Mouse (Mus musculus) hindbrain, embryonic 16.5 days (tissue): ENCODE measurements around the gene Prrc2a. TPM values are rescaled to one million over a fixed set of nuclear protein-coding genes. Genes with fewer than 3 reads are reported as not detected.

Source experiments
- ATAC-seq: fragments of 200-750 bp; cut with Nextera tagmentation; 2 replicates; pipeline ENCODE4 v1.8.0; 2017; ENCODE audit warnings: moderate TSS enrichment, moderate library complexity
- H3K27ac ChIP-seq: fragments of 300-500 bp; sonication (generic); 2 replicates; pipeline ENCODE4 v1.5.1; 2014; ENCODE audit warnings: low read depth, mild to moderate bottlenecking, control low read depth, low read length, moderate library complexity
- H3K27me3 ChIP-seq: fragments of 300-500 bp; sonication (generic); replicated peaks from 2 replicates; pipeline ENCODE4 v1.6.1; 2014; ENCODE audit warnings: low read length; ENCODE audit not compliant: control insufficient read depth, insufficient read depth
- H3K36me3 ChIP-seq: fragments of 300-500 bp; sonication (generic); 2 replicates; pipeline ENCODE4 v1.6.1; 2014; ENCODE audit warnings: mild to moderate bottlenecking, low read length, moderate library complexity, mixed read lengths; ENCODE audit not compliant: control insufficient read depth, insufficient read depth
- H3K4me1 ChIP-seq: fragments of 300-500 bp; sonication (generic); 2 replicates; pipeline ENCODE4 v1.6.1; 2014; ENCODE audit warnings: low read depth, low read length; ENCODE audit not compliant: control insufficient read depth, insufficient read depth
- H3K4me2 ChIP-seq: fragments of 300-500 bp; sonication (generic); 2 replicates; pipeline ENCODE4 v1.6.1; 2014; ENCODE audit warnings: mild to moderate bottlenecking, low read length, control low read depth, moderate library complexity
- H3K4me3 ChIP-seq: fragments of 300-500 bp; sonication (generic); 2 replicates; pipeline ENCODE4 v1.5.1; 2014; ENCODE audit warnings: mild to moderate bottlenecking, low read length, control low read depth, moderate library complexity
- H3K9ac ChIP-seq: fragments of 300-500 bp; sonication (generic); 2 replicates; pipeline ENCODE4 v1.6.1; 2014; ENCODE audit warnings: low read depth, mild to moderate bottlenecking, control low read depth, low read length, moderate library complexity
- H3K9me3 ChIP-seq: fragments of 300-500 bp; sonication (generic); 2 replicates; pipeline ENCODE4 v1.6.1; 2014; ENCODE audit warnings: mild to moderate bottlenecking, low read length, moderate library complexity; ENCODE audit not compliant: control insufficient read depth
- WGBS: fragments of 180-500 bp; shearing (Covaris S2); extraction: QIAGEN DNeasy Blood & Tissue Kit; methylation state at CpG from one replicate; pipeline ENCODE4 v1.1.7; 2014; 5-methylcytosine and 5-hydroxymethylcytosine counted together
- polyA plus RNA-seq: library from polyadenylated mRNA; unstranded; fragments of >200 nt; fragmentation: Nextera tagmentation; extraction: Ambion mirVana; gene quantifications from 2 replicates; pipeline ENCODE4 v1.2.1, GENCODE M21; 2015

Prrc2a gene
- polyA plus RNA-seq, 1 experiment from 2014 or later = 138 TPM

DNA sequence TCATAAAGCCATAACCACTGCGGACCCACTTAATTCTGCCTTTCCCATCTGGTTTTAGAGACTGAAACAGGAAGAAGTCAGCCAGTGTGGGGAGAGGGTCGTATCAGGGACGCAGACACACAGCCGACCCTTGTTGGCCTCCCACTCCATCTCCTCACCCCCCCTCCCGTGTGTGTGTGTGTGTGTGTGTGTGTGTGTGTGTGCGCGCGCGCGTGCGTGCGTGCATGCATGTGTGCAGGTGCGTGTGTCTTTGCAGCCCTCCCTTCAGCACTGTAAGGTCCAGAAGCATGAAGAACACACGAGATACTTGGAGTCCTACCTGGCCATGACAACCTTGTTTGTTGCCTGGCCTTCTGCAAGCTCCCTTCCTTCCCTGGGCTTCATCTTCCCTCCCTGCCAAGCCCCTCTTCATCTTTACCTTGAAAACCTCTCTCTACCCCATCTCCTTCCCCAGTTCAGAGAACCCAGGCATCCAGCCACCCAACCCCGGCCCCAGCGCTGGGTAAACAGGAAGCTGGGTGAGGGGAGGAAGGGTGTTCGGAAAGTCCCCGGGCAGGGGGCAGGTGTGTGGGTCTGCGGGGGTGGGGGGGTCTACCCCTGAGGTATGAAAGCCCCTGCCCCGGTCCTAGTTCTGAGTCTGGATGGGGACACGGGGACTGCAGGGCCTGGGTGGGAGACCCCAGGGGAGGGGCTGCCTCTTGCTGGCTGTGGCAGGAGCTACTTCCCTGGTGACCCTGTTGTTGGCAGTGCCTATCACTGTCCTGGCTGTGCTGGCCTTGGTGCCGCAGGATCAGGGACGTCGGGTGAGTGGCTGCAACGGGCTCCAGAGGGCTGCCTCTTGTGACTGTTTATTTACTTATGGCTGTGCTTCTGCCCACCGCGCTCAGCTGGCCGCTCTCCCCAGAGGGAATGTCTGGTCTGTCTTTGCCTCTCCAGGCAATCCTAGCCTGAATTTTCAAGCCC lies 29.5 kb upstream of the Prrc2a start, which contains the start of gene Ltb:
Ltb (plus strand) TSS at position 559 of the 963 bp plus-strand sequence.
- H3K4me2 ChIP-seq = peak within 1 kb of the TSS; percentile 80; the same call in 1 of the 2 replicates
- H3K9me3 ChIP-seq = no peaks in the 10 kb centered on the region
- no peak within 1 kb of the TSS for H3K27ac ChIP-seq
- no peak for ATAC-seq
- H3K36me3 ChIP-seq = no peaks in the 10 kb centered on the region
- peak within 1 kb of the TSS; percentile 47 for H3K4me3 ChIP-seq
- H3K27me3 ChIP-seq = peaks cover 25% of the 10 kb centered on the region
- WGBS = 69% methylated on average over 25 of the region's 28 CpGs
- no peak within 1 kb of the TSS for H3K9ac ChIP-seq
- H3K4me1 ChIP-seq = peaks cover 8% of the 10 kb centered on the region; the same call in 1 of the 2 replicates

DNA sequence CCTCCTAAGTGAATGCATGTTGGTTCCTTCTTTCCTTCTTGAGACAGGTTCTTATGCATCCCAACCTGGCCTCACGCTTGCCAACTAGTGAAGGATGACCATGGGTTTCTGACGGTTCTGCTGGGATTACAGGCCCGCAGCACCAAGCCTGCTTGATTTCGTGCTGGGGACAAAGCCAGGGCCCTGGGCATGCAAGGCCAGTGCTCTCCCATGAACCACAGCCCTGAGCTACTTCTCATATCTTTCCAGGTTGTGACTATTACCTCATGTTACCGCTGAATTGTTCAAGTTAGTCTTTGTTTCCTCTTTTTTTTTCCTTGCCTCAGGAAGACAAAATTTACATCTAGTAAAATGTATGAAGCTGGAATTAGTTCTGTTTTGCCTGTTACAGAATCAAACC lies 28.2 kb upstream of the Prrc2a start:
- Histone ChIP-seq H3K9me3 (no peaks in the 10 kb centered on the region), H3K4me3 (no peak overlapping the region), H3K27me3 (peaks cover 25% of the 10 kb centered on the region), H3K9ac (no peak overlapping the region), H3K27ac (no peak overlapping the region), H3K4me2 (no peak overlapping the region), H3K4me1 (peaks cover 8% of the 10 kb centered on the region; the same call in 1 of the 2 replicates), H3K36me3 (no peaks in the 10 kb centered on the region)
- 88% methylated on average over 5 of the region's 5 CpGs for WGBS
- ATAC-seq = no peak

DNA sequence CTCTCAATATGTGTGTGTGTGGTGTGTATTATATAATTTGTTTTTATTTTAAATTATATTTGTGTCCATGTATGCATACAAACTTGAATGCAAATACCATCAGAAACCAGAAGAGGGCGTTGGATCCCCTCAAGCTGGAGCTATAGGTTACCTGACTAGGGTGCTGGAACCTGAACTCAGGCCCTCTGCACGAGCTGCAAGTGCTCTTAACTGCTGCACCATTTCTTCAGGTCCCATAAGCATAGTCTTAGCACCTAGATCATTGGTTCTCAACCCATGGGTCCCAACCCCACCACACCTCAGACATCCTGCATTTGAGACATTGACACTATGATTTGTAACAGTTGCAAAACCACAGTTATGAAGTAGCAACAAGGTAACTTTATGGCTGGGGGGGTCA lies 27.0 kb upstream of the Prrc2a start:
- 62% methylated on average over 2 of the region's 2 CpGs for WGBS

DNA sequence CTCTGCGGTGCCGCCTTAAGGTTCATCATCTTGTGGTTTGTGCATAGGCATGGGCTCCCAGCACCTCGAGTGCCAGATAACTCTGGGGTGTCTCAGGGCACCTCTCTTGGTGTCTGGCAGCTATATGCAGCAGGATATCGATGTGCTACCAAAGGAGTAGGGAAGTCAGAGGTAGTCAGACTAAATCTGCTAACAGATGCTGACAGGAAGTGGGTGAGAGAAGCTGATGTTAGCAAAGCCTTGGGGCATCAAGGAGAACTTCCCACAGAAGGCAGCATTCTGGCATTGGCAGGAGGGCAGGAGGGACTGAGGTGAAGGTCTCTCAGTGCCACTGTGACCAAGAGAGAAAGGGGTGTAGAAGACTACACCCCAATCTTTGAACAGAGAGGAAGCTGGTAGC lies 25.4 kb upstream of the Prrc2a start:
- peaks cover 2% of the 10 kb centered on the region; the same call in 1 of the 2 replicates for H3K4me1 ChIP-seq
- no peak for ATAC-seq

More for the DNA sequence above, 27.0 kb upstream of the Prrc2a start:
- no peak overlapping the region for H3K4me3 ChIP-seq
- no peaks in the 10 kb centered on the region for H3K9me3 ChIP-seq
- no peak overlapping the region for H3K4me2 ChIP-seq
- no peak overlapping the region for H3K9ac ChIP-seq
- peaks cover 8% of the 10 kb centered on the region; the same call in 1 of the 2 replicates for H3K4me1 ChIP-seq
- no peak overlapping the region for H3K27ac ChIP-seq
- H3K36me3 ChIP-seq = no peaks in the 10 kb centered on the region
- H3K27me3 ChIP-seq = peaks cover 22% of the 10 kb centered on the region
- no peak for ATAC-seq

DNA sequence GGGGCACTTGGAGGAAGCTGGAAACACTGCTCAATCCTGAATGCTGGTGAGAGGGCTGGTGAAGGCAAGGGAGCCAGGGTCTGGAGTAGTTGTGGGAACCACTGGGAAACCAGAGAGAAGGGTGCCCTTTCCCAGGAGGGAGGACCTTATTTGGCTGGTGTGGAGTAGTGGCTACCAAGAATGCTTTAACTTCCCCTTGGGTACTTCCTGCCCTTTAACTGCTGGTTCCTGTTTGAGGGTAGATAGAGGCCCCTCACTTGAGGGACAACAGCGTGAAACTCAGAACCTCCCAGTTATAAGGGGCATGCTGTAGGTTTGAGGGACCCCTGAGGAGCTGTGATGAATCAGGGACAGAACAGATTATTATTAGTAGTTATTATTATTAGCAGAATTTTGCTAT lies 24.5 kb upstream of the Prrc2a start:
- Histone ChIP-seq H3K9ac (no peak overlapping the region), H3K4me3 (no peak overlapping the region), H3K4me2 (no peak overlapping the region), H3K36me3 (no peaks in the 10 kb centered on the region), H3K27ac (no peak overlapping the region), H3K4me1 (peaks cover 2% of the 10 kb centered on the region; the same call in 1 of the 2 replicates), H3K27me3 (peaks cover 2% of the 10 kb centered on the region; the same call in 1 of the 2 replicates), H3K9me3 (no peaks in the 10 kb centered on the region)
- ATAC-seq = no peak
- 59% methylated on average over 1 of the region's 1 CpGs for WGBS

More for the DNA sequence above, 25.4 kb upstream of the Prrc2a start:
- Histone ChIP-seq H3K27ac (no peak overlapping the region), H3K4me2 (no peak overlapping the region), H3K27me3 (peaks cover 8% of the 10 kb centered on the region), H3K9ac (no peak overlapping the region), H3K4me3 (no peak overlapping the region), H3K9me3 (no peaks in the 10 kb centered on the region), H3K36me3 (no peaks in the 10 kb centered on the region)
- 79% methylated on average over 4 of the region's 4 CpGs for WGBS

DNA sequence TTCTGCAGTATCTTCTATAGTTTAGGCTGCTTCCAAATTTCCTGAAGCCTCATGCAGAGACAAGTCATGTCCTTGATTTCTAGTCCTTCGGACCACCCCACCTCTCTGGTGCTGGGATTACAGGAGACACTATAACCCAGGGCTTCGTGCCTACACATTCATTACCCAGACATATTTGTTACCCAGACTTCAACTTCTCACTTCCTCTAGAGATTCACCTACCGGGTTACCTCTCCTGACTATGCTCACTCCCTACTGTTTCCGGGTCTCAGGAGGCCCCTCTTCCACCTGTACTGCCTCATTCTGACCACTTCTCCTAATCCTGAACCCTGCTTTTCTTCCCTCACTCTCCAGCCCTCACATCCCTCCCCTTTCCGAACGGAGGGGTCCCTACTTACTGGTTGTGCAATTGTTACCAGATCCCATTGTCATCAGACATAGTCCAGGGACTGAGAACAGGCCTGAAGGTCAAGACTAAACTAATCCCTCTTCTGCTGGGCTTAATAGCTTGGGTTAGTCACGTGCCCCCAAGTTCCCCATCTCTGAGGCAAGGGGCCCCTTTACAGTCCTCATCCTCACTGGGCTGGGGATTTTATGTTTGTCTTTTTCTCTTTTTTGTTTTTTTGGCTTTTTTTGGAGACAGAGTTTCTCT lies 23.4 kb upstream of the Prrc2a start, which contains the start of gene Lst1:
Lst1 (minus strand) TSS at position 481 of the 652 bp plus-strand sequence.
- 79% methylated on average over 7 of the region's 7 CpGs for WGBS
- Histone ChIP-seq H3K36me3 (no peaks in the 10 kb centered on the region), H3K27me3 (no peaks in the 10 kb centered on the region), H3K4me3 (no peak within 1 kb of the TSS), H3K4me2 (no peak within 1 kb of the TSS), H3K9ac (no peak within 1 kb of the TSS), H3K9me3 (no peaks in the 10 kb centered on the region), H3K27ac (no peak within 1 kb of the TSS), H3K4me1 (peaks cover 2% of the 10 kb centered on the region; the same call in 1 of the 2 replicates)
- no peak for ATAC-seq

DNA sequence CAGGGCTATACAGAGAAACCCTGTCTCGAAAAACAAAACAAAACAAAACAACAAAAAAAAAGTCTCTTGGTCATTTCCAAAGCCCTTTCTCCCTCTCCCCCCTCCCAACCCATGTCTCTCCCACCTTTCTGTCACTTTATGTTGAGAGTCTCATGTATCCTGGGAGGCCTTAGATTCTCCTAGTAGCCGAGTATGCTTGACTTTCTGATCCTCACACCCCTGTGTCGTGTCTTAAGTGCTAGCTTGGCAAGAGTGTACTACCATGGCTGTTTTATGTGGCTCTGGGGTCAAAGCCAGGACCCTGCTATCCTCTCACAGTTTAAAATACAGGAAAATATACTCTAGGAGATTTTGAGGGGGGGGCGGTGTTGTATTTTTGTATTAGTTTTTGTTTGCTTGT lies 22.6 kb upstream of the Prrc2a start:
- 83% methylated on average over 4 of the region's 4 CpGs for WGBS
- Histone ChIP-seq H3K9me3 (no peaks in the 10 kb centered on the region), H3K4me3 (no peak overlapping the region), H3K4me2 (no peak overlapping the region), H3K9ac (no peak overlapping the region), H3K4me1 (peaks cover 2% of the 10 kb centered on the region; the same call in 1 of the 2 replicates), H3K36me3 (no peaks in the 10 kb centered on the region), H3K27me3 (no peaks in the 10 kb centered on the region), H3K27ac (no peak overlapping the region)
- no peak for ATAC-seq

DNA sequence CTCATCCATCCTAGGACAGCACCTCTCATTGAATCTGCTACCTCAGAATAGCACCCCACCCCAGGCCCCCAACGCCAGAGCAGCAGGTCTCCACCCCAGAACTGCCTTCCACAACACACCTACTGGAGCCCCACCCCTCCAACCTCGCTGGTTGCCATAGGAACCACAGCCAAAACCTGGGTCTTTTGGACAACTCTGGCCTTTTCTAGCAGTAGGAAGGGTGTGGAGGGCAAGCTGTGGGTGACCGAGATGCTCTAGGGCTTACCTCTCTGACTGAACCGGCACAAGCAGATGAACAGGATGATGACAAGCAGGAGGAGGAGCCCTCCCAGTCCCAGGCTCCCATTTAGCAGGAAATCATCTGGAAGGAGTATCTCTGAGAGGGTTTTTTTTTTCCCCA lies 22.0 kb upstream of the Prrc2a start:
- Histone ChIP-seq H3K4me2 (peak overlapping the region; percentile 65), H3K36me3 (no peaks in the 10 kb centered on the region), H3K4me3 (peak overlapping the region; percentile 36), H3K27ac (peak overlapping the region; percentile 82), H3K4me1 (peaks cover 2% of the 10 kb centered on the region; the same call in 1 of the 2 replicates), H3K9me3 (no peaks in the 10 kb centered on the region), H3K9ac (peak overlapping the region; percentile 57), H3K27me3 (no peaks in the 10 kb centered on the region)
- 1% methylated on average over 4 of the region's 4 CpGs for WGBS
- ATAC-seq = peak; percentile 46; the same call in 1 of the 2 replicates
